Mouse (Mus musculus): ENCODE results near the gene Efhd2. TPM values are rescaled to one million over a fixed set of nuclear protein-coding genes. Genes with fewer than 3 reads are reported as not detected.

Efhd2 gene
- total and polyA plus RNA-seq, 3 experiments, result 19.4 to 33.0 (median 21.2) TPM

GRCm38 (mm10) chr4:141828177-141828576 lies 46.5 kb downstream of the Efhd2 start:
- H3K27me3 ChIP-seq (ENCODE audit: control insufficient read depth, insufficient read depth, low read length), result no peaks in the 10 kb centered on the region
- intact Hi-C loops (cut with DNase I), result no loop called here
- TF ChIP-seq EP300 (IDR thresholded peaks at IDR 0.05; ENCODE audit: insufficient read depth, low read depth, low read length) (no peak), POLR2A (IDR thresholded peaks at IDR 0.05; ENCODE audit: insufficient read depth, low read depth, low read length) (no peak), CTCF (IDR thresholded peaks at IDR 0.05) (peak; percentile 52)
- peak in 1 of 2 experiments; percentile 35 for DNase-seq
- no peaks in the 10 kb centered on the region for H3K79me2 ChIP-seq (replicated peaks; ENCODE audit: control insufficient read depth, insufficient read depth, low read length)
- WGBS, result 46% methylated on average over 4 of the region's 4 CpGs
- no peaks in the 10 kb centered on the region; the same call in 1 of the 2 replicates for H3K4me1 ChIP-seq (ENCODE audit: control insufficient read depth, insufficient read depth, low read length)
- H3K4me3 ChIP-seq, result no peak overlapping the region
- no peak overlapping the region; the same call in 1 of the 2 replicates for H3K27ac ChIP-seq
- H3K9ac ChIP-seq (ENCODE audit: low read depth, low read length), result no peak overlapping the region
- no peaks in the 10 kb centered on the region for H3K36me3 ChIP-seq (ENCODE audit: control insufficient read depth, insufficient read depth, low read length)

- H3K79me2 ChIP-seq (replicated peaks; ENCODE audit: control insufficient read depth, insufficient read depth, low read length), result no peaks in the 10 kb centered on the region
- no peak overlapping the region for H3K4me3 ChIP-seq
- 87% methylated on average over 2 of the region's 2 CpGs for WGBS
- no peaks in the 10 kb centered on the region for H3K36me3 ChIP-seq (ENCODE audit: control insufficient read depth, insufficient read depth, low read length)
- H3K9ac ChIP-seq (ENCODE audit: low read depth, low read length), result no peak overlapping the region
- no peak overlapping the region for H3K27ac ChIP-seq
- no peaks in the 10 kb centered on the region; the same call in 1 of the 2 replicates for H3K4me1 ChIP-seq (ENCODE audit: control insufficient read depth, insufficient read depth, low read length)
- intact Hi-C loops (cut with DNase I), result no loop called here
- no peak for DNase-seq
- TF ChIP-seq CTCF (IDR thresholded peaks at IDR 0.05), result no peak
- no peaks in the 10 kb centered on the region for H3K27me3 ChIP-seq (ENCODE audit: control insufficient read depth, insufficient read depth, low read length)
Measured at GRCm38 (mm10) chr4:141827401-141827800, 47.3 kb downstream of the Efhd2 start.

GRCm38 (mm10) chr4:141826060-141826459 lies 48.7 kb downstream of the Efhd2 start, which contains the start of gene Cela2a:
Cela2a (minus strand) TSS chr4:141826160.
- Histone ChIP-seq H3K4me1 (ENCODE audit: control insufficient read depth, insufficient read depth, low read length) (no peaks in the 10 kb centered on the region; the same call in 1 of the 2 replicates), H3K27me3 (ENCODE audit: control insufficient read depth, insufficient read depth, low read length) (no peaks in the 10 kb centered on the region), H3K27ac (no peak within 1 kb of the TSS), H3K79me2 (replicated peaks; ENCODE audit: control insufficient read depth, insufficient read depth, low read length) (no peaks in the 10 kb centered on the region), H3K36me3 (ENCODE audit: control insufficient read depth, insufficient read depth, low read length) (no peaks in the 10 kb centered on the region), H3K4me3 (no peak within 1 kb of the TSS), H3K9ac (ENCODE audit: low read depth, low read length) (no peak within 1 kb of the TSS)
- TF ChIP-seq CTCF (IDR thresholded peaks at IDR 0.05), result no peak
- no peak for TF ChIP-seq POLR2A (IDR thresholded peaks at IDR 0.05; ENCODE audit: insufficient read depth, low read depth, low read length)
- TF ChIP-seq EP300 (IDR thresholded peaks at IDR 0.05; ENCODE audit: insufficient read depth, low read depth, low read length), result no peak
- intact Hi-C loops (cut with DNase I), result no loop called here
- no peak for DNase-seq
- 58% methylated on average over 5 of the region's 5 CpGs for WGBS

- 59% methylated on average over 3 of the region's 3 CpGs for WGBS
- Histone ChIP-seq H3K36me3 (ENCODE audit: control insufficient read depth, insufficient read depth, low read length) (no peaks in the 10 kb centered on the region), H3K27ac (no peak overlapping the region), H3K4me3 (no peak overlapping the region), H3K9ac (ENCODE audit: low read depth, low read length) (no peak overlapping the region), H3K27me3 (ENCODE audit: control insufficient read depth, insufficient read depth, low read length) (no peaks in the 10 kb centered on the region), H3K79me2 (replicated peaks; ENCODE audit: control insufficient read depth, insufficient read depth, low read length) (no peaks in the 10 kb centered on the region), H3K4me1 (ENCODE audit: control insufficient read depth, insufficient read depth, low read length) (no peaks in the 10 kb centered on the region)
- TF ChIP-seq POLR2A (IDR thresholded peaks at IDR 0.05; ENCODE audit: insufficient read depth, low read depth, low read length), result no peak
- TF ChIP-seq CTCF (IDR thresholded peaks at IDR 0.05), result no peak
- TF ChIP-seq EP300 (IDR thresholded peaks at IDR 0.05; ENCODE audit: insufficient read depth, low read depth, low read length), result no peak
- DNase-seq, result no peak
- intact Hi-C loops (cut with DNase I), result no loop called here
Measured at GRCm38 (mm10) chr4:141822979-141823378, 51.7 kb downstream of the Efhd2 start.

GRCm38 (mm10) chr4:141822089-141822488 lies 52.6 kb downstream of the Efhd2 start:
- no peak overlapping the region for H3K9ac ChIP-seq (ENCODE audit: low read depth, low read length)
- DNase-seq, result no peak
- H3K4me3 ChIP-seq, result no peak overlapping the region
- no peak overlapping the region for H3K27ac ChIP-seq
- TF ChIP-seq CTCF (IDR thresholded peaks at IDR 0.05) (peak; percentile 52), POLR2A (IDR thresholded peaks at IDR 0.05; ENCODE audit: insufficient read depth, low read depth, low read length) (no peak)
- no peaks in the 10 kb centered on the region for H3K4me1 ChIP-seq (ENCODE audit: control insufficient read depth, insufficient read depth, low read length)
- H3K36me3 ChIP-seq (ENCODE audit: control insufficient read depth, insufficient read depth, low read length), result no peaks in the 10 kb centered on the region
- 81% methylated on average over 10 of the region's 10 CpGs for WGBS
- H3K79me2 ChIP-seq (replicated peaks; ENCODE audit: control insufficient read depth, insufficient read depth, low read length), result no peaks in the 10 kb centered on the region
- intact Hi-C loops (cut with DNase I), result no loop called here
- H3K27me3 ChIP-seq (ENCODE audit: control insufficient read depth, insufficient read depth, low read length), result no peaks in the 10 kb centered on the region

- Histone ChIP-seq H3K4me3 (no peak overlapping the region), H3K9ac (ENCODE audit: low read depth, low read length) (no peak overlapping the region), H3K36me3 (ENCODE audit: control insufficient read depth, insufficient read depth, low read length) (no peaks in the 10 kb centered on the region), H3K4me1 (ENCODE audit: control insufficient read depth, insufficient read depth, low read length) (no peaks in the 10 kb centered on the region), H3K79me2 (replicated peaks; ENCODE audit: control insufficient read depth, insufficient read depth, low read length) (no peaks in the 10 kb centered on the region), H3K27me3 (ENCODE audit: control insufficient read depth, insufficient read depth, low read length) (no peaks in the 10 kb centered on the region), H3K27ac (no peak overlapping the region)
- 36% methylated on average over 3 of the region's 3 CpGs for WGBS
- intact Hi-C loops (cut with DNase I), result no loop called here
- no peak for DNase-seq
- no peak for TF ChIP-seq POLR2A (IDR thresholded peaks at IDR 0.05; ENCODE audit: insufficient read depth, low read depth, low read length)
- TF ChIP-seq CTCF (IDR thresholded peaks at IDR 0.05), result no peak
- TF ChIP-seq EP300 (IDR thresholded peaks at IDR 0.05; ENCODE audit: insufficient read depth, low read depth, low read length), result no peak
Measured at GRCm38 (mm10) chr4:141821178-141821577, 53.5 kb downstream of the Efhd2 start.

Data from heart, adult 2 months (tissue).